Mouse (Mus musculus) lung, postnatal 25 days (tissue): ENCODE measurements at regions not wholly inside any gene's neighbourhood (a gene's known extent, or its start where the extent isn't known, plus 50 kb on each side); places are given as distances from the start of the nearest gene placed in this dataset.

Experiments
- DNase-seq: peaks from one replicate; pipeline ENCODE4 v3.0.0; 2022; ENCODE audit warnings: low spot score

DNA sequence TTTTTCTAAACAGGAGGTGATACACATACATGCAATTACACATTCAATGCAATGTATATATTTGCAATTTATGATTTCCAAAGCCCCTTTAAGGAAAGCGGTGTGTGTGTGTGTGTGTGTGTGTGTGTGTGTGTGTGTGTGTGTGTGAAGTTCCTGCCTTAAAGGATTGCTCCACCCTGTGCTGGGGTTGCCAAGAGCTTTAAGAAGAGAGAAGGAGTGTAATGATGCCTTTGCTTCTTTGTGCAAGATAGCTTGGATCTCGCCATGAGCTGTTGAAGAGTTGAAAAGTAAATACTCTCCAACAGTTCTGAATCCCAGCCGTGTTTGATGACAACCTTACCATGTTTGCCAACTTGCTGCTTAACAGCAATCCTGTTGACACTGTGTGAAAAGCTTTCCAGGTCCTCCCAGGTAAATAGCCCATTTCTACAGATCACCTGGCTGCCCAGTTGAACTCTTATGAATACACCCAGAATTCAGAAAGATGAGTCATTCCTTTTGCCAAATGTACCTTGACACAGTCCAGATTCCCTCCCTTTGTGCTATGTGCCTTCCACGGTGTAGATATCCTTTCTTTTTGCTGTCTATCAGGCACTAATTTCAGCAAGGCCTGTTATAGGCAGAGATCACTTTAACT is 216.3 kb downstream of the Ikzf2 start:
- DNase-seq, result no peak

DNA sequence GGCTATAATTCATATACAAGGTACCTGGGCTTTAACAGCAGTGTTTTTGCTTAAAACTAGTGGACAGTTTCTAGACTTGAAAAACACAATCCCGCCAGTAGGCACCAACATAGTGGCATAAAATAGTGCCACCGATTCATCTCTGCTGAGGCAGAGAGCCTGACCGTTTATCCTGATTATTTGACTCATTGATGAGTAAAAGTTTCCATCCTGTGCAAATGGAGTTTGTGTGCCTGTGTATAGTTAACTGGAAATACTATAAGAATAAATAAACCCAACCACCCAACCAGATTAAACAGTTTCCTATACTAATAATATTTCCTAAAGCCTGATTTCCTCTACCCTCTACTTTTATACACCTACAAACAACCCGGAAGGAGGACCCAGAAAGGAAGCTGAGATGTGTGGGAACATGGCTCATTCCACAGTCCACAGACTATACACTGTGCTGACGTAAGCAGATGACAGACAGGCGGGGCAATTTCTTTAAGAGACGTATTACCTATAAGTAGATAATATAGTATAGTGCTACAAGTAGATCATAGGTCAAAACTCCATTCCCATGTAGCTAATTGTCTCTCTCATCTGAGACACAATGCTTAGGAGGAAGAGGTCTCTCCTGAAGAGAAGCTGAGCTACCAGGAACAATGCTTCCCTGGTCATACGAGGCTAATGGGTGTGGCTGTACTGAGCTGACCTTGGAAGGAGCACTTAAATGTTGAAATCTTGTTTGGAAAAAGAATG is 217.7 kb downstream of the Ikzf2 start:
- no peak for DNase-seq

DNA sequence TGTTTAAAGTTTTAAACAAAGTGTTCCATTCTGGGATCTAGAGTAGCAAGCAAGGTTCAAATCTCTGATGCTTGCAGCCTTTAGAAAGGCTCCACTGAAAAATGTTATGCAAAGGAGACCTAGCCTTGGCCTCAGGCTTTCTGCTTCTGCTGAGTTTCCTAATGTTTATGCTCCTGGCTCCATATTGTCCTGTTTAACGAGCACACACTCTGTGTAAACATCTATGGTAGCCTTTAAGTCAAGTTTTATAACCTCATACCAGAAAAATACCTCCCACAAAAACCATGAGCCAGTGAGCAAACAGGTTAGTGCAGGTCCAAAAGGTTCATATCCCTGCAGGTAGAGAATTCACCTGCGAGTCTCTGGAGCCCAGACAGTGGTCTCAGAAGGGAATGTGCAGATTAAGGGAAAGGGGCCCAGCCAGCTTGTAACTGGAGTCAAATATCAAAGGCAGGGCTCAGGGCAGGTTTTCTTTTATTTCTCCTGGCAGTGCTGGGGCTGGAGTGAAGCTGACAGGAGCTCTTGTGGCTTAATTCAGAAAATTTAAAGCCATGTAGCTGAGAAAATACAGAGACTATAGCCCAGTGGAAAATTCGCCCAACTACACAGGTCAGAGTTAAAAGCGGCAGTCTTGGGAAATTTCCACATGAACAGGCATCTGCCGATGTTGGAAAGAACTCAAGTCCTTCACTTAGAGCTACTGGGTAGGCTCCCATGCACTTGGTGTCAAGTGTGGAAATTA is 220.3 kb downstream of the Ikzf2 start:
- DNase-seq, result no peak

DNA sequence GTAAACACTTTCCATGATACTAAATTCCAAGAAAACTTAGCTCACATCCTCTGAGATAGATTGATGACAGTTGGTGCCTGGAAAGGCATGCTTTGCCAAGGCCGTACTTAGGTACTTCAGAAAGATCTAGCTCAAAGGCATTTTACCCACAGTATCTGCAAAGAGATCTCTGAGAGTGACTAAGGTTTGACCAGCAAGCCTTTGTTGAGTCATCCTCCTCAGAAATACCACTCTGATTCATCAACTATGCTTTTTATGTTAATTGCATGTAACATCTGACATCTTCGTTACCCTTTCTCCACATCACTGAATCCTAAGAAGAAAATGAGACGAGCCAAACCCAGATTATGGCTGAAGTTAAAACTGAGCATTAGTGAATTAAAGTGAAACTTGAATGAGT is 225.9 kb downstream of the Ikzf2 start:
- DNase-seq, result no peak

DNA sequence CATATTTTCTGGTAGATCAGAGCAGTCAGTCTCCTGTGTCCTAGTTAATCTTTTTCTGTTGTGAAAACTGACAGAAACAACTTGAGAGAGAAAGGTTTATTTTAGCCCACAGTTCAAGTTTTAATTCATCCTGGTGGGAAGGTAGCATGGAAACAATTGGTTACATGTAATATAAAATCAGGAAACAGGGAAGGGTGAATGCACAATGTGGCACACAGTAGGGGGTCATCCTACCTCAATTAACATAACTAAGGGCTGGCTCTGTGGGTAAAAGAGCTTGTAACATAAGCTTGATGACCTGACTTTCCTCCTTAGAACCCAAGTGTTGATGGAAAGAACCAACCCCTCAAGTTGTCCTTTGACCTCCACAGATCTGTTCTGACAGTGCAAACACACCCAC is 227.1 kb downstream of the Ikzf2 start:
- no peak for DNase-seq

DNA sequence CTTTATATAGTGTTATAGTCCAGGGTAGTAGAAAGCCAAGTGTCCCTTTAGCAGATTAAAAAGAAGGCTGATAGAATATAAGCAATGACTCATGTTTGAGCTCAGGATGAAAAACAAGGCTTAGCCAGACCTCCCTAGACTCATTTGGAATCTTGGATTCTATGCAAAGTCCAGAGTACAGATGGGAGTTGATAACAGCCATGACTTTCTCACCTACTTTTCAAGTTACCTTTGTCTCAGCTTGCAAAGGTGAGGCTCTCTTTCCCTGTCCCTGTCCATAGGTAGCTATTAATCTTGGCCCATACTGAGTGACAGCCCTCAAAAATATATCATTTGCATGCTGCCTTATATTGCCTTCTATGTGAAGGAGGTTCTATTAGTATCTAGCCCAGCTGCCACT is 229.6 kb downstream of the Ikzf2 start:
- DNase-seq, result no peak

DNA sequence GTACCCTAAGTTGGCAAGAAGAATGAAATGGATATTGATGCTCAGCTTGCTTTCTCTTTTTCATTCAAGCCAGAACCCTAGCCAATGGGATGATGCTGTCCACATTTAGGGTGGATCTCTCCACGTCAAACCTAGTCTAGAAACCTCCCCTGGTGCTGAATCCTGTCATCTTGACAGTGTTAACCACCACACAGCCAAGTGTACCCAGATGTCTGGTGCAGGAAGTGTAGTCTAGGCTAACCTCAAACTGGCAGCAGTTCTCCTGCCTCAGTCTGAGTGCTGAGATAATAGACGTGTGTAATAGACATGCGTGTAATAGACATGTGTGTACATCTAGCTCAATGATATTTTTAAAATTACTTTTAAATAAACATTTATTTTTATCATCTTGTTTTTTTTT is 233.1 kb downstream of the Ikzf2 start:
- DNase-seq, result no peak

DNA sequence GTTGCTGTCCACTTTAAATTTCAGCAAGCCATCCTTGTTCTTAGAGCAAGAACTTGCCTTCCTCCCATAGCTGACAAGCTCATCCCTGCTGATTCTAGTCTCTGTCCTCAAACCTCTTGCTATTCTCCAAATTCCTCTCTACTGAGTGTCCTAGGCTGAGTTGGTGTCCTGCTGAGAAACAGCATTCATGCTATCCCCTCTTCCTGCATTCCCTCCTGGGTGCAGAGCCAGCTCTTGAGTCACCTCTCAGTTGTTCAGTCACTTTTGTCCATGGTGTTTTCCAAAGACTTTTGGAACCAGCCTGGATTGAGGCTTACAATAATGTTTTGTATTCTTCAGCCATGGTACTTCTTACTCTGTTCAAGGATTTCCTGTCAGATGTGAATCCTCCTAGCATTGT is 234.1 kb downstream of the Ikzf2 start:
- DNase-seq, result no peak

DNA sequence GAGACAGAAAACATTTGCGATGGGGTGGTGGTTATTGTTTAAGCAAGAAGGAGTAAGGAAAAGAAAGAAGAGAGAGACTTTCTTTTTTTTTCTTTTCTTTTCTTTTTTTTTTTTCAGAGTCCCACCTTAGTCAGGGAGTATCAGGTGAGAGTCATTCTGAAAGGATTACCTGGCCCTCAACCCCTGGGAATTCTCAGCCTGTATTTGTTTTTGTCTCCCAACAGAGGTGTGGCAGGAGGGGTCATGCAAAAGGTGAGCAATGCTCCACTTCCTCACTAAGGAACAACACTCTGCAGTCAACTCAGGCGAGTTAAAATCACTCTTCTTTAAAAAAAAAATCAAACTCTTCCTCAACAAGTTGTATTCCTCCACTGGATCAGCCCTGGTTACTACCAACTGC is 236.6 kb downstream of the Ikzf2 start:
- no peak for DNase-seq

DNA sequence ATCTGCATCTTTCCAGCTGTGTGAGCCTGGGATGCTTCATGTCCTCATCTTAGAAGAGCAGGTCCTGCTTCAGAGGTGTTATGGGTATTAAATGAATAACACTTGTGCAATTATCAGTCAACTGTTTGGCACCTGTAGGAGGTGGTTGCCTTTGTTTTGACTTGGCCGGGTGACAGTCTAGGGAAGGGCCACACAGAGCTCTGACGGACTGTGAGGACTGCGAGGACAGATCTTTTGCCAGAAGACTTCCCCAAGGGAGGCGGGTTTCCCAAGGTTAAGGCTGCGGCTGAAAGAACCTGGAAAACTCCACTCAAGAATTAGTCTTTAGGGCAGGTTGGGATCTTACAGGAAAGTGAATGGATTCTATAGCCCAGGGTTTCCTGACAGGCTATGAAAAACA is 239.8 kb downstream of the Ikzf2 start:
- DNase-seq, result no peak

DNA sequence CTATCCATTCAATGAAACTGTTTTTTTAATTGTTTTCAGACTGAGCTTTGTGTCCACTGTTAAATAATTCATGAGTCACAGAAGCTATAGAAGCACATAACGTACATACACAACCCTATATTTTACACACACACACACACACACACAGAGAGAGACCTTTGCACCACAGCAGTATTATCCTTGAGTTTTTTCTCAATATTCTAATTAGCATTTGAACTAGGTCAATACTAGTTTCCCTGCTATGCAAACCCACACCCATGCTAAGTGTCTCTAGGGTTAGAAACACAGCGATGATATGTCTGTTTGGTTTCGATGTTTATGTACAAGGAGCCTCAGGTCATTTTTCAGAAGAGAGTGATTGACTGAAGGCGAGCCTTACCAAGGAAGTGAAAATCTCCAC is 242.3 kb downstream of the Ikzf2 start:
- DNase-seq, result no peak

DNA sequence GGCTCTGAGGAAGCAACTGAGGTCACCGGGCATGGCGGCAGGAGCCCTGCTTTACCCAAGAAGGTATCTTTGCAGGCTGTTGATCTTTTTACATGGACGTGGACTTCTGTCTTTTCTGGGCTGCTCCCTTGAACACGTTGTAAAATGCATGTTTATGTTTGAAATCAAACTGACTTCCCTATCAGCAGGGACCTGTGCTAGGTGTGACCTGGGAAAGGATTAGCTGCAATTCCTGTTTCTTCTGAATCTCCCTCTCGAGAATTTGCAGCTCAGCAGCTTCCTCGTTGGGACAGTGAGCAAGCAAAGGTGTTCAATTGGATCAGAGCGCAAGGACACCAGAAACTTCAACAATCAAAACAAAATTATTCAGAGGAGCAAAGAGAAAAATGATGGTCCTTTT is 243.6 kb downstream of the Ikzf2 start:
- DNase-seq, result no peak

DNA sequence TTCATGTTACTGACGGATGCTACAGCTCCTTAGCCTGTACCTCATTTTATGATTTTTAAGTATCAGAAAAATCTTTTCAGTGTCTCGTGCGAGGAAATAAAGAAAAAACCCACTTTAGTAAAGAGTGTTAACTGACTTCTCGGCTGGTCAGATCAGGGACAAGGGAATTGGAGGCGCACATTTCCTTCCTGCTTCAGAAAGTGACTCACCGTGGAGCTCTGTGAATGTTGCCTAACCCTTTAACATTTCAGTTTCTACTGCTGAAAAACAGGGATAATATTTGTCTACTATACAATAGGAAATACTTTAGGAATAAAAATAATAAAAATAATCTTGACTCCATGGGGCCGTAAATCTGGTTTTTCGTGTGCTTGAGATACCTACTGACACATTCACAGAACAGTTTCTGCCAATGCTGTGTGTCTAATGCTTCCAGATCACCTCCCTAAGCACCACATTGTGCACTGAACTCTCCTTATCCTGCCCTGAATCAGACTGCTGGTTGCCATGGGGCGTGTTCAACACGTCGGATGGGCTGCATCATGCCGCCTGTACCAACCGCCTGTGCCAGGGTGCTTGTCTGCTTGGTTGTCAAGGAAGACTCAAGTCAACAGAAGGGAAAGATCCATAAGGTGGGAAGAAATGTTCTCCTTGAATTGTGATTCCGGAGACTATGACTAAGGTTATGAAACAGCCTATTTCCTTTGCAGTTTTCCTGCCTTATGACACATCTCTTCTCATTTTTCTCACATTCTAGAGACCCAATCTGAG is 246.3 kb downstream of the Ikzf2 start:
- no peak for DNase-seq

DNA sequence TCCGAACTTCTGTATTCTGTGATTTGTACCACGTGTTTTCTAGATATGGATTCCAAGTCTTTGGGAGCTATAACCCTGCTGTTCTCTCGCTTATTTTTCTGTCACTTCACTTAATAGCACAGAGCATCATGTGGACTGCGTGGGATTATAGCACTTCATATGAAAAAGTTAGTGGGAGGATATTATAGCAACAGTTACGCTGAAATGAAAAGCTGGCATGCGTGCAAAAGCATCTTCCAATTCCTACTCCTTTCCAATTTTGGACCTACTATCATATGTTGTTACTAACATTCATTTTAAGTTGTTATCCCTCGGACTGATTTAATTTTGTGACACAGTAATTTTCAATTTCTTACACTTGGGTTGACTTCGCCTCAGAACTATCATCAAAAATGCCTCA is 250.0 kb downstream of the Ikzf2 start:
- no peak for DNase-seq

DNA sequence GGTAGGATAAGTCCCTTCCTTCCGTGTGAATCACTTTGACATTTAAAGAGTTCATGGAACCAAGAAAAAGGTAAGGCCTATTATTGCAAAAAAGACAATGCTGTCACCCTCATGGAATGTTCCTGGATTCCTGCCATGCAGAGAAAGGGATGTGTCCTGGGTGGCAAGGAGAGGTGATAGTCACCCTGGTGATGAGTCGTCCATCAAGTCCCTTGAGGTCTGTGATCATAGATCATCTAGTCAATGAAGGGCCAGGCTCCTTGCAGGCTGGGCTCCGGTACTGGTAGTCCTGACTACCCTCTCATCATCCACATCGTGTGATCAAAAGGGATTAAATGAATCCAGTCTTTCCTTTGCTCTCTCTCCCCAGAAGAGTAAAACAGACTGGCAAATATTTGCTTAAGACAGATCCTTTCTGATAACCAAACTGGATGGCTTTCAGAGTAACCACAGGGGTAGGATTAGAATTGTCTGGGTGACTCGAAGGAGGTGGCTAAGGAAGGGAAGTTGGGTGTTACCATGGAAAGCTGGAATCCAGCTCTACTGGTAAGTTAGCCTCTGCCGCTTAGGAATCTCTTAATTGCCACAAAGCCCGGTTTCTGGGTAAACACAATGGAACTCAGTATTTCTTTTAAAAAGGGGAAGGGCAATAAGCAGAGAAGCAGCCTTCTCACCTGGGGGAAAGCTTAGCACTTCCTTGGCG is 253.2 kb downstream of the Ikzf2 start:
- no peak for DNase-seq

DNA sequence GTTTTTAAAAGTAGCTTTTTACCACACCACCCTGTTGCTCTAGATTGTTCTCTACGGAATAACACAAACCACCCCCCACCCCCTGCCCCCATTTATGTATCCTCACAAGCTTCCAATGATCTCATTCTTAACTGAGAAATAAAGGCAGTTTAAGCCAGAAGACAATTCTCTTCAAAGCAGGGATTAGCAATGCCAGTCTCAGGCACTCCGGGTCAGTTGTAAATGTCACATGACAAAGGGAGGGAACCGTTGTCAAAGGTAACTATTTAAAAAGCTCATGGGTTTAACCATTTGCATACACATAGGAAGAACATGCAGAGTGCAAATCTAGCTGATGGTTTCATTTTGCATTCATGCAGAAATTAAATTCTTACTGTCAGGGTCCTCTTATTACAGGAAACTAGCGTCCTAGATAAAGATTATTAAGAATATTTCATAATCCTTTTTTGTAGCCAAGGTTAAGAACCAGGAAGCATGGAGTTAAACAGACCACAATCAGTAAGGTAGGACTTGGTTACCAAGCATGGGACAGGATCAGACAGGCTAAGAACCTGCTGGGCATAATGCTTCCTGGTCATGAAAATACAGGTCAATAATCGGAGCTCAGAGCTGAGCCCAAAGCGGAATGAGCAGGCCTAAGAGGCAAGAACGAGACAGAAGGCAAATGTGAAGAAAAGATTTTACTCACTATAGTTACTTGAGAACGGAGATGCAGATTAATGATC is 256.2 kb downstream of the Ikzf2 start:
- no peak for DNase-seq

DNA sequence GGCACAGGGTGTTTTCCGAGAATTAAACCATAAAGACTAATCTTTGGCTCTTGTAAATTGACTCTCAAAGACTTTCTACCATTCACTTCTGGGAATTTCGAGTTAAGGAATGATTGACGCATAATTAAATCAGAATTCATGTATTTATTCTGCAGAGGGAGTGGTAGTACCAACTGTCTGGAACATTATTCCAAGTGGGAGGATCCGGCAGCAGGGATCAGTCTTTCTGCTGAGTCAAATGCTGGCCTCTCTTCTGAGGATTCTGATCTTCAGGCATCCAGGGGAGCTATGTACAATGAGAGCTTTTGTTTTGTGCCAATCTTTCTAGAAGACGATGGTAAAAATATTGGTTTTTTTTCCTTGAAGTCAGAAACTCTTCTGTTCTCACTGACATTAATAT is 257.4 kb downstream of the Ikzf2 start:
- DNase-seq, result no peak

DNA sequence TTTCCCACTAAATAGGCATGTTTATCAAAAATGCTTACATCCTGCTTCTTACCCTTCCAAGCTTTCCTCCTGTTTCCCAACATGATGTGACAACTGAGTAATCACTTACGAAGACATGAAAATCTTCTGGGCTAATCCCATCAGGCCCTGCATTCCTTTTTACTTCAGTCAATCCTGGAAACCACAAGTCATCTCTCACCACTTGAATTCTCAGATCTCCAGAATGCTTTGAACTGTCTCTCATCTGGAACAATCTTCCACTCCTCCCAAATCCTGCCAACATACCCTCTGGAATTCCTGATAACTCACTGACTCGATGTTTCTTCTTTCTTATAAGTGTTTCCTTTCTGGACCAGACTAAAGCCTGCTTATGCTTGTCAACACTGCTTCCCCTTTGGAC is 289.4 kb downstream of the Ikzf2 start:
- no peak for DNase-seq

DNA sequence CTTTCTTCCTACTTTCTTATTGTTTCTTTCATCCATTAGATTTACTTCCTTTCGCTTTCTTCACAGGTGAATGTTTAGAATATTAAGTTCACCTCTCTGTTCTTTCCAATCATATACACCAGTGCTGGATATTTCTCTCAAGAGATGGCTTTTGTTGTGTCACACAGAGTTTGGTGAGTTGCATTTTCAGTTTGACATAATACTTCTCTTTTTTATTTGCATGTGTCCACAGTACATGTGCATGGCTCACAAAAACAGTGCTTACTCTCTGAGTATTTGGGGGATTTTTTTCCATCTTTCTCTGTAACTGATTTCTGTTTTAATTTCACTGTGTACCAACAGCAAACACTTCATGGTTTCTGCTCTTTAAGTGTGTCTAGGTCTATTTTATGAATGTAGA is 274.5 kb upstream of the Erbb4 start:
- DNase-seq, result no peak

DNA sequence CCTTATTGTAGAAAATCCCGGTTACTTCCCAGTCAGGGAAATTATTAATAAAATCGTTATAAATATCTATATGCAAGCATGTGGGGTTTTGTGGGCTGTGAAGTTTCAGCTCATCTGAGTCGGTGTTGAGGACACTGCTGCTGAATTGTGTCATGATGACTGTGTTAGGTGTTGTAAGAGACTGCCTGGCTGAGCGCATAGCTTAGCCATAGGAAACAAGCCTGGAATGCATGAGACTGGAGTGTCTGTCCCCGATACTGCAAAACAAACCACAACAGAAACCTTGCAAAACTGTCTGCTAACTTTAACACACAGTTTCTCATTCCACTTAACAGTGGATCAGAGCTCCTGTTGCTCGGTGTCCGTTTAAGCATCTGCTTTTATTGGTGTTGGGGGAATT is 271.9 kb upstream of the Erbb4 start:
- DNase-seq, result no peak

DNA sequence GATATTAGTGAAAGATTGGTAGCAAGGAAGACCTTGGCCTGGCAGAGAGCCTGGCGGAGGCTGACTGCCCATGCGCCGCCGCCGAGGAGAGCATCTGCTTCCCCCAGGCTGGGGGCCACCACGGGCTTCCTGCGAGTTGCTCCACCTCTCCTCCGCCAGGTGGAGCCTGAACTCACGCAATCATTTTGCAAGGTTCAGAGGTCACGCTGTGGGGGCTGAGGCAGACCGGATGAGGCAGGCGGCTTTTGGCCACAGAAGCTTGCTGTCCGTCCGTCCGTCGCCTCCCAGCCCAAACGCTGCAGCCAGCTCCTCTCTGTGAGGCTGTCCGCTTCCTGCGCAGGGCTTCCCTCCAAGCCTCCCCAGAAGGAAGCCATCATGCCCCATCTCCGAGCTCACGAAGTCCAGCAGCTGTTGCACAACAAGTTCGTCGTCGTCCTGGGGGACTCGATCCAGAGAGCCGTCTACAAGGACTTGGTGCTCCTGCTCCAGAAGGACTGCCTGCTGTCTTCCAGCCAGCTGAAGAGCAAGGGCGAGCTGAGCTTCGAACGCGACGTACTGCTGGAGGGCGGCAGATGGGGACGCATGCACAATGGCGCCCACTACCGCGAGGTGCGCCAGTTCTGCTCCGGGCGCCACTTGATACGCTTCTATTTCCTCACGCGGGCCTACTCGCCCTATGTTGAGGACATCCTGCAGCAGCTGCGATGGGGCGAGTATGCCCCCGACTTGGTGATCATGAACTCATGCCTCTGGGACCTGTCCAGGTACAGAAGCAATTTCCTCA is 269.3 kb upstream of the Erbb4 start:
- DNase-seq, result no peak
